Mouse (Mus musculus): ENCODE data around the gene Gpr65.
"Not testable (repeated sequence)": the region's sequence is repeated elsewhere in the genome, so short reads cannot be mapped to it uniquely, and the experiment has no call there.

The Gpr65 gene

GRCm38 (mm10) chr12:98268441-98269369 lies at the start of gene Gpr65:
Gene Gpr65, plus strand, starts transcription at chr12:98268635.
- no peak for DNase-seq (ENCODE audit: inconsistent ontology term)

GRCm38 (mm10) chr12:98223286-98223685 lies 45.1 kb upstream of the Gpr65 start:
- DNase-seq (ENCODE audit: inconsistent ontology term), result no peak

GRCm38 (mm10) chr12:98227037-98227436 lies 41.4 kb upstream of the Gpr65 start:
- DNase-seq (ENCODE audit: inconsistent ontology term), result no peak

GRCm38 (mm10) chr12:98238478-98238877 lies 30.0 kb upstream of the Gpr65 start:
- DNase-seq (ENCODE audit: inconsistent ontology term), result not testable (repeated sequence)

GRCm38 (mm10) chr12:98244161-98244560 lies 24.3 kb upstream of the Gpr65 start:
- no peak for DNase-seq (ENCODE audit: inconsistent ontology term)

GRCm38 (mm10) chr12:98244865-98245264 lies 23.6 kb upstream of the Gpr65 start:
- no peak for DNase-seq (ENCODE audit: inconsistent ontology term)

- no peak for DNase-seq (ENCODE audit: inconsistent ontology term)
These were observed 21.6 kb upstream of the Gpr65 start for GRCm38 (mm10) chr12:98246835-98247234.

- DNase-seq (ENCODE audit: inconsistent ontology term), result peak; percentile 60
These were observed 18.8 kb upstream of the Gpr65 start for GRCm38 (mm10) chr12:98249671-98250070.

- no peak for DNase-seq (ENCODE audit: inconsistent ontology term)
These were observed 18.1 kb upstream of the Gpr65 start for GRCm38 (mm10) chr12:98250327-98250726.

- no peak for DNase-seq (ENCODE audit: inconsistent ontology term)
These were observed 16.0 kb upstream of the Gpr65 start for GRCm38 (mm10) chr12:98252417-98252816.

- DNase-seq (ENCODE audit: inconsistent ontology term), result peak; percentile 34
These were observed 13.0 kb upstream of the Gpr65 start for GRCm38 (mm10) chr12:98255373-98255995.

GRCm38 (mm10) chr12:98258371-98258844 lies 10.0 kb upstream of the Gpr65 start:
- no peak for DNase-seq (ENCODE audit: inconsistent ontology term)

- DNase-seq (ENCODE audit: inconsistent ontology term), result peak; percentile 91
These were observed 9.5 kb upstream of the Gpr65 start, which contains the start of gene Galc for GRCm38 (mm10) chr12:98258845-98259517. Gene Galc, minus strand, starts transcription at chr12:98259459.

- DNase-seq (ENCODE audit: inconsistent ontology term), result no peak
These were observed 8.9 kb upstream of the Gpr65 start for GRCm38 (mm10) chr12:98259518-98259852.

GRCm38 (mm10) chr12:98265697-98266096 lies 2.7 kb upstream of the Gpr65 start:
- no peak for DNase-seq (ENCODE audit: inconsistent ontology term)

GRCm38 (mm10) chr12:98269791-98270745 lies 1.6 kb downstream of the Gpr65 start:
- no peak for DNase-seq (ENCODE audit: inconsistent ontology term)

- no peak for DNase-seq (ENCODE audit: inconsistent ontology term)
These were observed 2.6 kb downstream of the Gpr65 start for GRCm38 (mm10) chr12:98270810-98271566.

- DNase-seq (ENCODE audit: inconsistent ontology term), result no peak
These were observed 4.0 kb downstream of the Gpr65 start for GRCm38 (mm10) chr12:98272433-98272832.

- peak; percentile 50 for DNase-seq (ENCODE audit: inconsistent ontology term)
These were observed 12.1 kb downstream of the Gpr65 start for GRCm38 (mm10) chr12:98280530-98280929.

GRCm38 (mm10) chr12:98280996-98281395 lies 12.6 kb downstream of the Gpr65 start:
- no peak for DNase-seq (ENCODE audit: inconsistent ontology term)
